Mouse (Mus musculus): ENCODE data around the gene Dqx1. TPM values are rescaled to one million over a fixed set of nuclear protein-coding genes. Genes with fewer than 3 reads are reported as not detected.

Gene Dqx1
- 0.13 and 0.25 TPM in 2 replicates for total RNA-seq (2017)

DNA sequence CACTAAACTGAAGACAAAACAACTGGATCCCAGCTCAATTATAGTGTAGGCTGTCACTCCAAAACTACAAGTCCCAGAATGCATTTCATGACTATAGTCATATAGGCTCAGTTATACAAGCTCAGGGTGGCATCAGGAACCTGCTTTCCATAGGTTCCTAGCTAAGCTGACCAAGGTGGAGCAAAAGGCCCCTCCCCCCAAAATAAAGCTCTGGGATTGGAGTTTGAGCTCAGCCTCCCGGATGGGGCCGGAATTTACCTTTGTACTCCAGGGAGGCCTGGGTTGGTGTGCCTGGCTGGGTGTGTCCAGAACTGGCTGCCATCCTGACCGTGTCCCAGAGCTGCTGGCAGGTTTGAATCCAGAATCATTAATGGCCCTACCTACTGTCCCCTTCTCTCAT, at the start of gene Dqx1:
TSS of gene Dqx1 (plus strand) at position 55 of the 400 bp plus-strand sequence.
- no peak for ATAC-seq (replicated peaks in 1 of 2; ENCODE audit: insufficient read depth in 1 of 2, low FRiP score in 2 of 2, low TSS enrichment in 1 of 2, low read depth in 1 of 2, poor library complexity in 2 of 2, severe bottlenecking in 2 of 2)

GRCm38 (mm10) chr6:83008659-83009058, 49.0 kb upstream of the Dqx1 start:
- no peak for ATAC-seq (replicated peaks in 1 of 2; ENCODE audit: insufficient read depth in 1 of 2, low FRiP score in 2 of 2, low TSS enrichment in 1 of 2, low read depth in 1 of 2, poor library complexity in 2 of 2, severe bottlenecking in 2 of 2)

DNA sequence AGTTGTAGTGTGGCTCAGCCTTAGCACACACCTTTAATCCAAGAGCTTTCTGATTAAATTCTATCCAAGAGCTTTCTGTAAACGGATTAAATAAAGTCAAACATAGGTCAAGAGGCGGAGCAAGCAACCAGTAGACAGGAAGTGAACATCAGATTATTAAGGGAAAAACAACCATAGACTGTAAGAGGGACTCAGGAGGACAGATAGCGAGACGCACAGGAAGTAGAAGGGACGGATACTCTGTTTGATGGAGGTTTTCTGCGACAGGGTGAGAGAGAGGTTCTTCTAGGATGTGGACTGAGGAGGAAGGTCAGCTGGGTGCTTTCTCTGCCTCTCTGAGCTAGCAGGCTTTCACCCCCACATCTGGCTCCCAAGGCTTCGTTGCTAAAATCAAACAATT, 47.6 kb upstream of the Dqx1 start:
- no peak for ATAC-seq (replicated peaks in 1 of 2; ENCODE audit: insufficient read depth in 1 of 2, low FRiP score in 2 of 2, low TSS enrichment in 1 of 2, low read depth in 1 of 2, poor library complexity in 2 of 2, severe bottlenecking in 2 of 2)

GRCm38 (mm10) chr6:83011255-83011654, 46.4 kb upstream of the Dqx1 start:
- ATAC-seq (replicated peaks in 1 of 2; ENCODE audit: insufficient read depth in 1 of 2, low FRiP score in 2 of 2, low TSS enrichment in 1 of 2, low read depth in 1 of 2, poor library complexity in 2 of 2, severe bottlenecking in 2 of 2): no peak

DNA sequence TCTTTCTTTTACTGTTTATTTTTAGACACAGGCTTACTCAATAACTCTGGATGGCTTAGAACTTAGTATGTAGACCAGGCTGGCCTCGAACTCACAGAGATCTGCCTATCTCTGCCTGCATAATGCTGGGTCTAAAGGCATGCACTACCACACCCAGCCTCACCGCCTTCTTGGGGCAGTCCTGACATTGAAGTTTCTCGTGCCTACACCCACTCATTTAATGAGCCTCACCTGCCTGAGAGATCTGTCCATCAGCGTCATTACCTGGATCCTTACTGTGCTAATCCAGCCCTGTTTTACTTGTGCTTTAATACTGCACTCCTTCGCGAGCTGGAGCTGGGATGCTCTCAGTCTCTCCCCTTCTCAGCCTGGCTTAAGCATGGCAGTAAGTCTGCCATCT, 45.9 kb upstream of the Dqx1 start:
- no peak for ATAC-seq (replicated peaks in 1 of 2; ENCODE audit: insufficient read depth in 1 of 2, low FRiP score in 2 of 2, low TSS enrichment in 1 of 2, low read depth in 1 of 2, poor library complexity in 2 of 2, severe bottlenecking in 2 of 2)

DNA sequence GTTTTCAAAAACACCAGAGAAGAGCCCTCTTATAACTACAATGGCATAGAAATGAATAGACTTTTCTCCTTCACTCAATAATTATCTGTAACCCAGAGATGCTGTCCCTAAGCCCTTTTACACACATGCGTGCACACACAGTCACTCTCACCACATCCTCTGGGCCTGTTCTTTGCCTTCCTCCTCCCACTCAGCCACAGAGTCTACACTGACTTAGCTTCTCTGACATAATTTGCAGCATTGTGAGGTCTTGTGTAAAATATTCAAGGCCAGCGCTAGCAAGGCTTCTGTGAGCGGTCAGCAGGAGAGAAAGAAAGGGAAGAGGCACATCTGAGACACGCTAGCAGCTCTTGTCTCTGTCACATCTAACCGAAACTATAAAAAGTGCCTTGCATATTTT, 44.2 kb upstream of the Dqx1 start:
- ATAC-seq (replicated peaks in 1 of 2; ENCODE audit: insufficient read depth in 1 of 2, low FRiP score in 2 of 2, low TSS enrichment in 1 of 2, low read depth in 1 of 2, poor library complexity in 2 of 2, severe bottlenecking in 2 of 2): peak; percentile 57 to 77; a peak in 3 of 4 replicates

GRCm38 (mm10) chr6:83014482-83015466, 42.9 kb upstream of the Dqx1 start:
- peak; percentile 39 to 61; a peak in 1 of 4 replicates for ATAC-seq (replicated peaks in 1 of 2; ENCODE audit: insufficient read depth in 1 of 2, low FRiP score in 2 of 2, low TSS enrichment in 1 of 2, low read depth in 1 of 2, poor library complexity in 2 of 2, severe bottlenecking in 2 of 2)

- no peak for ATAC-seq (replicated peaks in 1 of 2; ENCODE audit: insufficient read depth in 1 of 2, low FRiP score in 2 of 2, low TSS enrichment in 1 of 2, low read depth in 1 of 2, poor library complexity in 2 of 2, severe bottlenecking in 2 of 2)
These were observed 41.9 kb upstream of the Dqx1 start for GRCm38 (mm10) chr6:83015749-83016148.

- ATAC-seq (replicated peaks in 1 of 2; ENCODE audit: insufficient read depth in 1 of 2, low FRiP score in 2 of 2, low TSS enrichment in 1 of 2, low read depth in 1 of 2, poor library complexity in 2 of 2, severe bottlenecking in 2 of 2): no peak
These were observed 40.5 kb upstream of the Dqx1 start for GRCm38 (mm10) chr6:83017190-83017589.

DNA sequence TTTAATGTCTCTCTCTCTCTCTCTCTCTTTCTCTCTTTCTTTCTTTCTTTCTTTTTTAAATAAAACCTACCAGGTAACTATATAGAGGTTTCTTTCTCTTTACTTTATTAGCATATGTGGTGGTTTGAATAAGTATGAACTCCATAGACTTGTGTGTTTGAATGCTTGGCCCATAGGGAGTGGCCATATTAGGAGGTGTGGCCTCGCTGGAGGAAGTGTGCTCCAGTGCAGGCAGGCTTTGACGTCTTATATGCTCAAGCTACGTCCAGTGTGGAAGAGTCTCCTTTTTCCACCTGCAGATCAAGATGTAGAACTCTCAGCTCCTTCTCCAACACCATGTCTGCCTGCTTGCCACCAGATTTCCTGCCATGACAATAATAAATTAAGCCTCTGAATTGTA, 38.6 kb upstream of the Dqx1 start:
- no peak for ATAC-seq (replicated peaks in 1 of 2; ENCODE audit: insufficient read depth in 1 of 2, low FRiP score in 2 of 2, low TSS enrichment in 1 of 2, low read depth in 1 of 2, poor library complexity in 2 of 2, severe bottlenecking in 2 of 2)

- ATAC-seq (replicated peaks in 1 of 2; ENCODE audit: insufficient read depth in 1 of 2, low FRiP score in 2 of 2, low TSS enrichment in 1 of 2, low read depth in 1 of 2, poor library complexity in 2 of 2, severe bottlenecking in 2 of 2): 0 out of 4 replicates have a peak, but pooled peaks of 1 of the 2 experiments have one; percentile 18
These were observed 37.5 kb upstream of the Dqx1 start for GRCm38 (mm10) chr6:83020121-83020520.

DNA sequence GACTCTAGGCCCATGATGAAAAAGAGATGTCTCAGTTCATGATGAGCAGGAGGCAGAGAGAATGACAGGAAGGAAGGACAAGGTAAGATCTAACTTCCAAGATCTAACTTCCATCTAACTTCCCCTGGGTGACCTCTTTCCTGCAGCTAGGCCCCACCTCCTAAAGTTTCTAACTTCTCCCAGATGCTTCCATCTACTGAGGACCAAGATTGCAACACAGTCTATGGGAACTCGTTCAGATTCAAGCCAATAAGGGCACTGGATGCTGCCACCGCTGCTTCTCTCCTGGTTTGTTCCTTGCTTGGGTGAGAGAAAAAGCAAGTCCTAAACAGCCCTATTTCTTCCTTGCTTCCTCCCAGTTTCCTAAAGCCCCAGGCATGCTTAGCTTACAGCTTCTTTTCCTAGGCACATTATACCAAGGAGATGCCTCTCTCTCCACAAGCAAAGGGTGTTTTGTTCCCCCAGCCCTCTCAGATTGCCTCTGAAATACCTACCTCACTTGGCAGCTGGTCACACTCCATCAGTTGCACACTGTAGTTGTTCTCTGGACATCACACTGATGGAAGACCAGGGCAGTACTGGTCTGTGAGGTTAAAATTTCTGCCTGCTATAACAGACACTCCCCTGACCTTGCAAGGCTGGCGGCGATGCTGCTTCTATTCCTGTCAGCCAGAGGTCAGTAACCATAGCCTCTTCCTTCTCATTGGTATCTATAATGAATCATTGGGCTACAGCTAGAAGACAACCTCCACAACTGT, 36.6 kb upstream of the Dqx1 start:
- no peak for ATAC-seq (replicated peaks in 1 of 2; ENCODE audit: insufficient read depth in 1 of 2, low FRiP score in 2 of 2, low TSS enrichment in 1 of 2, low read depth in 1 of 2, poor library complexity in 2 of 2, severe bottlenecking in 2 of 2)

- no peak for ATAC-seq (replicated peaks in 1 of 2; ENCODE audit: insufficient read depth in 1 of 2, low FRiP score in 2 of 2, low TSS enrichment in 1 of 2, low read depth in 1 of 2, poor library complexity in 2 of 2, severe bottlenecking in 2 of 2)
These were observed 34.6 kb upstream of the Dqx1 start for GRCm38 (mm10) chr6:83023008-83023407.

GRCm38 (mm10) chr6:83023786-83024185, 33.9 kb upstream of the Dqx1 start:
- no peak for ATAC-seq (replicated peaks in 1 of 2; ENCODE audit: insufficient read depth in 1 of 2, low FRiP score in 2 of 2, low TSS enrichment in 1 of 2, low read depth in 1 of 2, poor library complexity in 2 of 2, severe bottlenecking in 2 of 2)

GRCm38 (mm10) chr6:83024421-83024820, 33.2 kb upstream of the Dqx1 start:
- no peak for ATAC-seq (replicated peaks in 1 of 2; ENCODE audit: insufficient read depth in 1 of 2, low FRiP score in 2 of 2, low TSS enrichment in 1 of 2, low read depth in 1 of 2, poor library complexity in 2 of 2, severe bottlenecking in 2 of 2)

- no peak for ATAC-seq (replicated peaks in 1 of 2; ENCODE audit: insufficient read depth in 1 of 2, low FRiP score in 2 of 2, low TSS enrichment in 1 of 2, low read depth in 1 of 2, poor library complexity in 2 of 2, severe bottlenecking in 2 of 2)
These were observed 32.4 kb upstream of the Dqx1 start for GRCm38 (mm10) chr6:83025221-83025620.

- ATAC-seq (replicated peaks in 1 of 2; ENCODE audit: insufficient read depth in 1 of 2, low FRiP score in 2 of 2, low TSS enrichment in 1 of 2, low read depth in 1 of 2, poor library complexity in 2 of 2, severe bottlenecking in 2 of 2): no peak
These were observed 30.4 kb upstream of the Dqx1 start for GRCm38 (mm10) chr6:83027293-83027692.

DNA sequence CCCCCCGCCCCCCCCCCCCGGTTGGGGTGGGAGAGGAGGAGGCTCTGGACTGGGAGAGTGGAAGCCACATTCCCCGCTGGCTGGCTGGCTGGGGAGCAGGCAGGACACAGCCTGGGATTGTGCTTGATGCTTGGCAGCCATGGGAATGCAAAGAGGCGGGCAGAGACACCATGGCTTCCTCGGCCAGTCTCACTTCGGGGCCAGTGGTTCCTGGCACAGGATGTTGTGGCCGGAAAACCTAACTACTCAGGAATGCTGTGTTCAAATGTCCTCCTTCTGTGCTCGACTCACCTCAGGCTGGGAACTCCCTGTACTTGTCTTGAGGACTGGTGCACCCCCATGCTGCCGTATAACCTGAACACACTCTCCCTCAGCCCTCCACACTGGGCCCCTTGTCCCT, 29.9 kb upstream of the Dqx1 start:
- no peak; a peak in 1 of 4 replicates for ATAC-seq (replicated peaks in 1 of 2; ENCODE audit: insufficient read depth in 1 of 2, low FRiP score in 2 of 2, low TSS enrichment in 1 of 2, low read depth in 1 of 2, poor library complexity in 2 of 2, severe bottlenecking in 2 of 2)
